Mouse (Mus musculus) lung, adult 18-20 months (tissue): Measurements from ENCODE around the gene Tcf25.
"Not testable (repeated sequence)": the region's sequence is repeated elsewhere in the genome, so short reads cannot be mapped to it uniquely, and the experiment has no call there.

Experiments
- DNase-seq, 2 experiments: peaks; one replicate each; pipeline ENCODE4 v3.0.0; 2022; ENCODE audit warnings: mixed read lengths in 2 of 2

Tcf25 gene

GRCm38 (mm10) chr8:123431616-123432365 lies 58.2 kb downstream of the Tcf25 start:
- DNase-seq: no peak

GRCm38 (mm10) chr8:123432381-123432780 lies 58.8 kb downstream of the Tcf25 start:
- DNase-seq: no peak

GRCm38 (mm10) chr8:123433241-123433974 lies 59.9 kb downstream of the Tcf25 start:
- not testable (repeated sequence) for DNase-seq

GRCm38 (mm10) chr8:123441788-123442187 lies 68.2 kb downstream of the Tcf25 start:
- DNase-seq: no peak

- no peak for DNase-seq
Measured at GRCm38 (mm10) chr8:123442351-123442750, 68.8 kb downstream of the Tcf25 start.

GRCm38 (mm10) chr8:123442871-123443575 lies 69.5 kb downstream of the Tcf25 start:
- peak; percentile 90 to 93 for DNase-seq

- no peak for DNase-seq
Measured at GRCm38 (mm10) chr8:123443576-123443921, 70.0 kb downstream of the Tcf25 start.

GRCm38 (mm10) chr8:123444131-123444530 lies 70.6 kb downstream of the Tcf25 start:
- DNase-seq: peak; percentile 9

GRCm38 (mm10) chr8:123445981-123446380 lies 72.4 kb downstream of the Tcf25 start:
- DNase-seq: no peak

- no peak for DNase-seq
Measured at GRCm38 (mm10) chr8:123446799-123447198, 73.2 kb downstream of the Tcf25 start.

- no peak for DNase-seq
Measured at GRCm38 (mm10) chr8:123450783-123451182, 77.2 kb downstream of the Tcf25 start.

GRCm38 (mm10) chr8:123451747-123452146 lies 78.2 kb downstream of the Tcf25 start:
- not testable (repeated sequence) for DNase-seq

- DNase-seq: no peak
Measured at GRCm38 (mm10) chr8:123452149-123452548, 78.6 kb downstream of the Tcf25 start.

- DNase-seq: no peak
Measured at GRCm38 (mm10) chr8:123453291-123453690, 79.7 kb downstream of the Tcf25 start.
